Mouse (Mus musculus) cerebellum, adult 11 months (tissue): ENCODE data around the gene Tsn.

Experiments used
- DNase-seq: peaks from one replicate; pipeline ENCODE4 v3.0.0; 2022

Gene Tsn

GRCm38 (mm10) chr1:118311622-118312326 lies at the start of gene Tsn:
Gene Tsn (minus strand): TSS chr1:118311739.
- no peak for DNase-seq

GRCm38 (mm10) chr1:118359071-118359761 lies 47.7 kb upstream of the Tsn start:
- no peak for DNase-seq

- DNase-seq: no peak
Measured at GRCm38 (mm10) chr1:118349922-118350321, 38.4 kb upstream of the Tsn start.

- DNase-seq: no peak
Measured at GRCm38 (mm10) chr1:118343649-118344435, 32.3 kb upstream of the Tsn start.

- no peak for DNase-seq
Measured at GRCm38 (mm10) chr1:118337921-118338320, 26.4 kb upstream of the Tsn start.

- no peak for DNase-seq
Measured at GRCm38 (mm10) chr1:118335847-118336246, 24.3 kb upstream of the Tsn start.

GRCm38 (mm10) chr1:118334749-118335713 lies 23.5 kb upstream of the Tsn start:
- no peak for DNase-seq

GRCm38 (mm10) chr1:118321661-118322201 lies 10.2 kb upstream of the Tsn start, which contains the start of gene Nifk:
Gene Nifk (plus strand): TSS chr1:118321839.
- DNase-seq: peak; percentile 91

- DNase-seq: no peak
Measured at GRCm38 (mm10) chr1:118320696-118321095, 9.2 kb upstream of the Tsn start.

GRCm38 (mm10) chr1:118310780-118311621 lies 538 bp downstream of the Tsn start:
- DNase-seq: peak; percentile 87

GRCm38 (mm10) chr1:118297719-118298118 lies 13.8 kb downstream of the Tsn start:
- DNase-seq: no peak

- DNase-seq: no peak
Measured at GRCm38 (mm10) chr1:118296673-118297072, 14.9 kb downstream of the Tsn start.

- no peak for DNase-seq
Measured at GRCm38 (mm10) chr1:118294826-118295225, 16.7 kb downstream of the Tsn start.

- no peak for DNase-seq
Measured at GRCm38 (mm10) chr1:118294192-118294591, 17.3 kb downstream of the Tsn start.

GRCm38 (mm10) chr1:118292291-118292690 lies 19.2 kb downstream of the Tsn start:
- DNase-seq: no peak

- no peak for DNase-seq
Measured at GRCm38 (mm10) chr1:118275139-118275538, 36.4 kb downstream of the Tsn start.

GRCm38 (mm10) chr1:118251931-118252330 lies 59.6 kb downstream of the Tsn start:
- no peak for DNase-seq
